Mouse (Mus musculus): ENCODE measurements around the gene Gm20817. TPM values are rescaled to one million over a fixed set of nuclear protein-coding genes. Genes with fewer than 3 reads are reported as not detected.

Gm20817 gene
- polyA plus RNA-seq (2015; fragmentation: Illumina TruSeq; extraction: RNeasy Lipid Tissue Mini Kit (QIAGEN cat#74804); ENCODE audit: insufficient read depth, low replicate concordance), result not detected

GRCm38 (mm10) chrY:68832628-68833027 lies at the start of gene Gm20817:
Gm20817 (minus strand) TSS chrY:68832728.

Measured in spleen, adult 10 weeks (tissue).